Mouse (Mus musculus) CH12.LX (cell line): ENCODE results near the gene Olfr922. TPM values are rescaled to one million over a fixed set of nuclear protein-coding genes. Genes with fewer than 3 reads are reported as not detected.

Source experiments
- DNase-seq: peaks from one replicate; pipeline ENCODE4 v3.0.0-alpha.2; 2013; ENCODE audit errors: extremely low read depth
- H3K27ac ChIP-seq: 2 replicates; pipeline ENCODE4 v1.5.1; 2012; ENCODE audit warnings: low read depth, mild to moderate bottlenecking, control low read depth, moderate library complexity; ENCODE audit not compliant: insufficient read depth
- H3K27me3 ChIP-seq: replicated peaks from 2 replicates; pipeline ENCODE3; 2012; ENCODE audit warnings: inconsistent platforms
- H3K36me3 ChIP-seq, 2 experiments: replicated peaks in 1 of 2; 2 replicates each; pipeline versions ENCODE3 to v1.6.1; 2012; ENCODE audit warnings: inconsistent platforms in 1 of 2, low read length in 1 of 2, mild to moderate bottlenecking in 1 of 2, mixed read lengths in 1 of 2, moderate library complexity in 1 of 2; ENCODE audit not compliant: control insufficient read depth in 1 of 2, insufficient read depth in 1 of 2
- H3K4me1 ChIP-seq, 2 experiments: 2 replicates each; pipeline ENCODE4 v1.6.1; 2012; ENCODE audit warnings: inconsistent platforms in 1 of 2, moderate library complexity in 1 of 2; ENCODE audit not compliant: insufficient read depth in 2 of 2, control insufficient read depth in 1 of 2
- H3K4me2 ChIP-seq: 2 replicates; pipeline ENCODE4 v1.6.1; 2012; ENCODE audit warnings: low read depth, mild to moderate bottlenecking, control low read depth; ENCODE audit not compliant: poor library complexity, insufficient read depth, severe bottlenecking
- H3K4me3 ChIP-seq, 3 experiments: fragments of 150-350 bp in 1 of 3; sonication (generic) in 1 of 3; replicated peaks in 1 of 3; 2 replicates each; pipeline versions ENCODE3 to v1.5.1; 2011 to 2012; ENCODE audit warnings: low read depth in 2 of 3, low read length in 2 of 3, mild to moderate bottlenecking in 2 of 3, moderate library complexity in 2 of 3, control low read depth in 1 of 3, improper control_type of control experiment in 1 of 3, inconsistent platforms in 1 of 3, mixed read lengths in 1 of 3; ENCODE audit not compliant: poor library complexity in 1 of 3
- H3K79me2 ChIP-seq: replicated peaks from 2 replicates; pipeline ENCODE4 v1.6.1; 2012; ENCODE audit warnings: mild to moderate bottlenecking, moderate library complexity; ENCODE audit not compliant: control insufficient read depth, poor library complexity, insufficient read depth, severe bottlenecking; ENCODE audit errors: extremely low read depth
- H3K9ac ChIP-seq: 2 replicates; pipeline ENCODE4 v1.6.1; 2012; ENCODE audit warnings: low read depth, mild to moderate bottlenecking, control low read depth, moderate library complexity; ENCODE audit not compliant: insufficient read depth
- H3K9me3 ChIP-seq: replicated peaks from 2 replicates; pipeline ENCODE3; 2012; ENCODE audit warnings: low read length, inconsistent platforms, mixed read lengths
- E2F4 ChIP-seq: IDR thresholded peaks from 2 replicates; pipeline ENCODE4 v1.6.1; 2011; ENCODE audit warnings: low read depth, low read length, improper control_type of control experiment; ENCODE audit not compliant: insufficient replicate concordance
- ELF1 ChIP-seq: IDR thresholded peaks from 2 replicates; pipeline ENCODE4 v1.6.1; 2014; ENCODE audit warnings: low read depth, mild to moderate bottlenecking, inconsistent platforms, low read length, improper control_type of control experiment
- ETS1 ChIP-seq: conservative IDR thresholded peaks from 2 replicates; pipeline ENCODE4 v1.6.1; 2012; ENCODE audit warnings: low read depth, mild to moderate bottlenecking, inconsistent platforms, low read length, improper control_type of control experiment, moderate library complexity
- JUN ChIP-seq: IDR thresholded peaks from 2 replicates; pipeline ENCODE4 v1.6.1; 2011; ENCODE audit warnings: low read depth, mild to moderate bottlenecking, low read length, improper control_type of control experiment, moderate library complexity; ENCODE audit not compliant: insufficient read depth
- MAZ ChIP-seq: IDR thresholded peaks from 2 replicates; pipeline ENCODE4 v1.6.1; 2012; ENCODE audit warnings: low read depth, mild to moderate bottlenecking, inconsistent platforms, low read length, improper control_type of control experiment, moderate library complexity
- MXI1 ChIP-seq: IDR thresholded peaks from 2 replicates; pipeline ENCODE4 v1.6.1; 2011; ENCODE audit warnings: mild to moderate bottlenecking, low read depth, low read length, improper control_type of control experiment
- NRF1 ChIP-seq: IDR thresholded peaks from 2 replicates; pipeline ENCODE4 v1.6.1; 2014; ENCODE audit warnings: low read depth, mild to moderate bottlenecking, inconsistent platforms, low read length, improper control_type of control experiment, moderate library complexity
- PAX5 ChIP-seq: IDR thresholded peaks from 2 replicates; pipeline ENCODE4 v1.6.1; 2012; ENCODE audit warnings: low read length, inconsistent platforms, mixed read lengths
- POLR2AphosphoS2 ChIP-seq: IDR thresholded peaks from 2 replicates; pipeline ENCODE4 v1.6.1; 2011; ENCODE audit warnings: low read depth, low read length, improper control_type of control experiment
- RAD21 ChIP-seq: IDR thresholded peaks from 2 replicates; pipeline ENCODE4 v1.6.1; 2011; ENCODE audit warnings: low read depth, mild to moderate bottlenecking, low read length, improper control_type of control experiment, moderate library complexity
- RCOR1 ChIP-seq: conservative IDR thresholded peaks from 2 replicates; pipeline ENCODE4 v1.6.1; 2012; ENCODE audit warnings: low read depth, mild to moderate bottlenecking, inconsistent platforms, low read length, improper control_type of control experiment
- SIN3A ChIP-seq: IDR thresholded peaks from 2 replicates; pipeline ENCODE4 v1.6.1; 2012; ENCODE audit warnings: low read length, improper control_type of control experiment, inconsistent platforms
- TBP ChIP-seq: conservative IDR thresholded peaks from 2 replicates; pipeline ENCODE4 v1.6.1; 2011; ENCODE audit warnings: low read depth, low read length, improper control_type of control experiment
- TCF12 ChIP-seq: IDR thresholded peaks from 2 replicates; pipeline ENCODE4 v1.6.1; 2014; ENCODE audit warnings: low read depth, mild to moderate bottlenecking, inconsistent platforms, low read length, improper control_type of control experiment
- USF2 ChIP-seq: conservative IDR thresholded peaks from 2 replicates; pipeline ENCODE4 v1.6.1; 2011; ENCODE audit warnings: low read depth, low read length, improper control_type of control experiment
- ZNF384 ChIP-seq: IDR thresholded peaks from 2 replicates; pipeline ENCODE4 v1.6.1; 2012; ENCODE audit warnings: low read depth, low read length, improper control_type of control experiment, inconsistent platforms
- dilution Hi-C: fragments of 300-500 bp; cut with MboI; formaldehyde crosslinking; loops from 2 replicates; pipeline ENCODE4 v1.14.3; 2020; ENCODE audit warnings: low sequenced_read_pairs; ENCODE audit not compliant: extremely low pct_unique_long_range_greater_than_20kb, extremely low pct_ligation_motif_present
- in situ Hi-C: fragments of 300-500 bp; cut with MboI; formaldehyde crosslinking; loops from 3 replicates; pipeline ENCODE4 v1.14.3; 2019; ENCODE audit warnings: low sequenced_read_pairs, low pct_ligation_motif_present, low pct_unique_long_range_greater_than_20kb, mixed read lengths
- polyA plus RNA-seq: library from polyadenylated mRNA; unstranded; fragments of >175 nt; gene quantifications from 2 replicates; pipeline ENCODE4 v1.2.1, GENCODE M21; 2012; ENCODE audit warnings: low read depth; ENCODE audit not compliant: insufficient read length
- total RNA-seq, 2 experiments: library from RNA; depleted of rRNA; stranded (reverse); fragments of 300-350 nt in 1 of 2; fragments of >200 nt in 1 of 2; gene quantifications; 2 replicates each; pipeline ENCODE4 v1.2.3; 2012 to 2014

Gene Olfr922
- total and polyA plus RNA-seq, 3 experiments, result not detected

- no peak within 1 kb of the TSS for H3K27ac ChIP-seq
- H3K79me2 ChIP-seq, result no peaks in the 10 kb centered on the region
- H3K4me2 ChIP-seq, result no peak within 1 kb of the TSS
- in situ Hi-C loops, result no loop called here
- H3K27me3 ChIP-seq, result no peaks in the 10 kb centered on the region
- H3K4me1 ChIP-seq, result no peaks in the 10 kb centered on the region
- no peak within 1 kb of the TSS for H3K9ac ChIP-seq
- H3K36me3 ChIP-seq, result no peaks in the 10 kb centered on the region
- TF ChIP-seq SIN3A (no peak), USF2 (no peak), ZNF384 (no peak), MAZ (no peak), TCF12 (no peak), MXI1 (no peak), RAD21 (no peak), PAX5 (no peak), NRF1 (no peak), JUN (no peak), ETS1 (no peak)
- TF ChIP-seq, all 38 proteins: peak for 0
- DNase-seq, result no peak
- H3K9me3 ChIP-seq, result no peaks in the 10 kb centered on the region
- dilution Hi-C loops, result no loop called here
- no peak within 1 kb of the TSS for H3K4me3 ChIP-seq
Measured at GRCm38 (mm10) chr9:38826245-38826644, 11.8 kb downstream of the Olfr922 start, which contains the start of gene Olfr923. Gene Olfr923 (plus strand): TSS chr9:38826545.

GRCm38 (mm10) chr9:38833027-38833426 is 18.6 kb downstream of the Olfr922 start:
- Histone ChIP-seq H3K9me3 (no peaks in the 10 kb centered on the region), H3K36me3 (no peaks in the 10 kb centered on the region), H3K27ac (no peak overlapping the region), H3K9ac (no peak overlapping the region), H3K4me3 (no peak overlapping the region), H3K79me2 (no peaks in the 10 kb centered on the region), H3K27me3 (no peaks in the 10 kb centered on the region), H3K4me2 (no peak overlapping the region), H3K4me1 (no peaks in the 10 kb centered on the region)
- TF ChIP-seq E2F4 (no peak), PAX5 (no peak), ELF1 (no peak), RCOR1 (no peak), POLR2AphosphoS2 (no peak), TBP (no peak)
- dilution Hi-C loops, result no loop called here
- in situ Hi-C loops, result no loop called here
- DNase-seq, result no peak
